Mouse (Mus musculus): ENCODE measurements around the gene Ranbp17. TPM values are rescaled to one million over a fixed set of nuclear protein-coding genes. Genes with fewer than 3 reads are reported as not detected.

Ranbp17 gene
- total and polyA plus RNA-seq, 3 experiments = 0.09 TPM; not detected in 2

GRCm38 (mm10) chr11:33198351-33199116 is 315.0 kb downstream of the Ranbp17 start:
- H3K27ac ChIP-seq (ENCODE audit: insufficient read depth, low read depth) = no peak overlapping the region
- H3K4me3 ChIP-seq (replicated peaks in 1 of 3; ENCODE audit: low read depth in 2 of 3, low read length in 2 of 3, poor library complexity in 1 of 3) = no peak overlapping the region
- H3K79me2 ChIP-seq (replicated peaks; ENCODE audit: control insufficient read depth, extremely low read depth, insufficient read depth, poor library complexity, severe bottlenecking) = no peaks in the 10 kb centered on the region
- no peaks in the 10 kb centered on the region for H3K36me3 ChIP-seq (replicated peaks in 1 of 2; ENCODE audit: control insufficient read depth in 1 of 2, insufficient read depth in 1 of 2, low read length in 1 of 2)
- no peak for DNase-seq (ENCODE audit: extremely low read depth)
- dilution Hi-C loops (cut with MboI; ENCODE audit: extremely low pct_ligation_motif_present, extremely low pct_unique_long_range_greater_than_20kb, low sequenced_read_pairs) = no loop called here
- H3K4me1 ChIP-seq (ENCODE audit: control insufficient read depth in 1 of 2, insufficient read depth in 2 of 2) = no peaks in the 10 kb centered on the region
- in situ Hi-C loops (cut with MboI; ENCODE audit: low pct_ligation_motif_present, low pct_unique_long_range_greater_than_20kb, low sequenced_read_pairs) = no loop called here
- no peak overlapping the region for H3K4me2 ChIP-seq (ENCODE audit: insufficient read depth, low read depth, poor library complexity, severe bottlenecking)
- peaks cover 1% of the 10 kb centered on the region for H3K27me3 ChIP-seq (replicated peaks)
- TF ChIP-seq ZNF384 (IDR thresholded peaks at IDR 0.05; ENCODE audit: low read depth, low read length) (no peak), UBTF (IDR thresholded peaks at IDR 0.05; ENCODE audit: low read depth, low read length) (no peak), NELFE (IDR thresholded peaks at IDR 0.05; ENCODE audit: low read depth, low read length) (no peak), MAZ (IDR thresholded peaks at IDR 0.05; ENCODE audit: low read depth, low read length) (no peak), E2F4 (IDR thresholded peaks at IDR 0.05; ENCODE audit: insufficient replicate concordance, low read depth, low read length) (no peak), TCF12 (IDR thresholded peaks at IDR 0.05; ENCODE audit: low read depth, low read length) (no peak), EP300 (IDR thresholded peaks at IDR 0.05; ENCODE audit: low read length) (no peak), USF1 (IDR thresholded peaks at IDR 0.05; ENCODE audit: low read depth, low read length) (no peak), JUN (IDR thresholded peaks at IDR 0.05; ENCODE audit: insufficient read depth, low read depth, low read length) (no peak), CHD1 (IDR thresholded peaks at IDR 0.05; ENCODE audit: low read depth, low read length) (no peak), GABPA (IDR thresholded peaks at IDR 0.05; ENCODE audit: insufficient replicate concordance, low read depth, low read length) (no peak), BHLHE40 (IDR thresholded peaks at IDR 0.05; ENCODE audit: low read depth, low read length) (no peak), ZKSCAN1 (IDR thresholded peaks at IDR 0.05; ENCODE audit: borderline replicate concordance, low read depth, low read length) (no peak), JUND (conservative IDR thresholded peaks at IDR 0.05; ENCODE audit: low read depth, low read length) (no peak), HCFC1 (IDR thresholded peaks at IDR 0.05; ENCODE audit: low read depth, low read length) (no peak), ELF1 (IDR thresholded peaks at IDR 0.05; ENCODE audit: low read depth, low read length) (no peak), PAX5 (IDR thresholded peaks at IDR 0.05; ENCODE audit: low read length) (no peak)
- peaks cover 55% of the 10 kb centered on the region for H3K9me3 ChIP-seq (replicated peaks; ENCODE audit: low read length)
- no peak overlapping the region for H3K9ac ChIP-seq (ENCODE audit: insufficient read depth, low read depth)

- dilution Hi-C loops (cut with MboI; ENCODE audit: extremely low pct_ligation_motif_present, extremely low pct_unique_long_range_greater_than_20kb, low sequenced_read_pairs) (no loop called here), in situ Hi-C loops (cut with MboI; ENCODE audit: low pct_ligation_motif_present, low pct_unique_long_range_greater_than_20kb, low sequenced_read_pairs) (no loop called here)
- peaks cover 3% of the 10 kb centered on the region for H3K27me3 ChIP-seq (replicated peaks)
These were observed 315.9 kb downstream of the Ranbp17 start for GRCm38 (mm10) chr11:33197673-33198072.

More at GRCm38 (mm10) chr11:33197673-33198072, 315.9 kb downstream of the Ranbp17 start:
- Histone ChIP-seq H3K27ac (ENCODE audit: insufficient read depth, low read depth) (no peak overlapping the region), H3K36me3 (replicated peaks in 1 of 2; ENCODE audit: control insufficient read depth in 1 of 2, insufficient read depth in 1 of 2, low read length in 1 of 2) (no peaks in the 10 kb centered on the region), H3K4me2 (ENCODE audit: insufficient read depth, low read depth, poor library complexity, severe bottlenecking) (no peak overlapping the region), H3K4me3 (replicated peaks in 1 of 3; ENCODE audit: low read depth in 2 of 3, low read length in 2 of 3, poor library complexity in 1 of 3) (no peak overlapping the region), H3K9ac (ENCODE audit: insufficient read depth, low read depth) (no peak overlapping the region), H3K9me3 (replicated peaks; ENCODE audit: low read length) (peaks cover 46% of the 10 kb centered on the region), H3K4me1 (ENCODE audit: control insufficient read depth in 1 of 2, insufficient read depth in 2 of 2) (no peaks in the 10 kb centered on the region), H3K79me2 (replicated peaks; ENCODE audit: control insufficient read depth, extremely low read depth, insufficient read depth, poor library complexity, severe bottlenecking) (no peaks in the 10 kb centered on the region)
- DNase-seq (ENCODE audit: extremely low read depth) = no peak
- TF ChIP-seq POLR2A (IDR thresholded peaks at IDR 0.05; ENCODE audit: low read depth, low read length) (no peak), EP300 (IDR thresholded peaks at IDR 0.05; ENCODE audit: low read length) (no peak), CHD1 (IDR thresholded peaks at IDR 0.05; ENCODE audit: low read depth, low read length) (no peak), RAD21 (IDR thresholded peaks at IDR 0.05; ENCODE audit: low read depth, low read length) (no peak), NRF1 (IDR thresholded peaks at IDR 0.05; ENCODE audit: low read depth, low read length) (no peak), BHLHE40 (IDR thresholded peaks at IDR 0.05; ENCODE audit: low read depth, low read length) (no peak), MAX (IDR thresholded peaks at IDR 0.05; ENCODE audit: low read length) (no peak), USF1 (IDR thresholded peaks at IDR 0.05; ENCODE audit: low read depth, low read length) (no peak), E2F4 (IDR thresholded peaks at IDR 0.05; ENCODE audit: insufficient replicate concordance, low read depth, low read length) (no peak), GABPA (IDR thresholded peaks at IDR 0.05; ENCODE audit: insufficient replicate concordance, low read depth, low read length) (no peak), ZMIZ1 (IDR thresholded peaks at IDR 0.05; ENCODE audit: low read depth, low read length) (no peak), SMC3 (IDR thresholded peaks at IDR 0.05; ENCODE audit: low read depth, low read length) (no peak), UBTF (IDR thresholded peaks at IDR 0.05; ENCODE audit: low read depth, low read length) (no peak), SIN3A (IDR thresholded peaks at IDR 0.05; ENCODE audit: low read length) (no peak), MAFK (IDR thresholded peaks at IDR 0.05; ENCODE audit: insufficient replicate concordance, low read length) (no peak)
